Mouse (Mus musculus) cerebellum, adult (tissue): ENCODE measurements around the gene Nupr1.
A peak's percentile ranks its signal among the peaks of the same experiment; 100 is the strongest.

ENCODE experiments used
- ATAC-seq: cut with Nextera tagmentation; 2 replicates; pipeline ENCODE4 v1.9.2; 2017; ENCODE audit warnings: mild to moderate bottlenecking, moderate library complexity, mixed read lengths; ENCODE audit not compliant: insufficient number of reproducible peaks, low FRiP score, low TSS enrichment

Nupr1 gene

GRCm38 (mm10) chr7:126602650-126603049 lies 28.0 kb downstream of the Nupr1 start:
- no peak for ATAC-seq

DNA sequence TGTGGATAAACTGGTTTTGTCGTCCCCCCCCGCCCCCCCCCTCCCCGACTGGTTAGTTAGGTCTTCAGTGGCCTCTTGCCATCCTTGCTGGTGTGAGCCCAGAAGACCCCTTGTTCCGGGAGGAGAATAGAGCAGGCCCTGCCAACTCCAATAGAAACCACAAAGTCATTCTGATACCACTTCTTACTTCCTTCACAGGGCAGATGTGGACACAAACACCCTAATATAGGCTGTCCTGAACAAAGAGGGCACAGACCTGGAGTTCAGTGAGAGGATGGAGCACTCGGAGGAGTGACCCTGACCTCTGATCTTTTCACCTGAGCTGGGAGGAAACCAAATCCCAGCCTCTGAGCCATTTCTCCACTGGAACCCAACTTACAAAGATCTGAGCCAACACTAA lies 28.8 kb downstream of the Nupr1 start:
- ATAC-seq: no peak

- no peak for ATAC-seq
These were observed 31.7 kb downstream of the Nupr1 start for GRCm38 (mm10) chr7:126598919-126599318.

DNA sequence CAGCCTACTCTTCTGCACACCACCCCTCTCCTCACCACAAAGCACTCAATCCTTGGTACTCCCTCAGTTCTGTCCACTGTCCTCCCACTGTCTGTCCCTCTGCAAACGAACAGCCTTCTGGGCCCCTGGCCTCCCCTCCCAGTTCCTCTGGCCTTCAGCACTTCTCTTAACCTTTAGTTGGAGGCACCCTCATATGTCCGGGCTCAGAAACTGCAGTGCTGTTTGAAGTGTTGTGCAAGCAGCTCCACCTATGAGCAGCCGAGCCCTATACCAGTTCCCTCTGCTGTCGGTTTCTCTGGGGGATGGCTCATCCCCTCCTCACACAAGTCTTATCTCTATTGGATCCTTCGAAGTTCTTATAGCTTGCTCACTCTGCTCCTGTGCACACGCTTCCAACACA lies 34.2 kb downstream of the Nupr1 start:
- ATAC-seq: no peak

DNA sequence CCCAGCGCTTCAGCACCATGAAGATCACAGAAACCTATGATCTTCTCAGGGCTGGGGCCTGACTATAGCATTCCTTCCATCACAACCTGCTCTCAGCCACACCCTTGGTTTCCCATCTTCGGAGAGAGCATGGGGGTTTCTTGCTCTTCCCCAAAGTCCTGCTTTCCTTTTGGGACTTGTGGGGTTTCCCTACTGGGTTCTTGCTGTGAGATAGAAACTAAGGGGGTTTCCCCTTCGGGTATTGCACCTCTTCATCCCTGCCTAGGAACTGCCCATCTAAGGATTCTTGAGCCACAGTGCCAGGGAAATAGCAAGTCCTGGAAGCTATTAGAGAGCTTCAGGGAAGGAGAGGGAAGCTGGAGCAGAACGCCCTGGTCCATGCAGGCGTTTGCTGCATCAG lies 34.8 kb downstream of the Nupr1 start:
- ATAC-seq: no peak

GRCm38 (mm10) chr7:126594862-126595561 lies 35.6 kb downstream of the Nupr1 start, which contains the start of gene Il27:
Il27 (minus strand) TSS chr7:126594941.
- ATAC-seq: no peak

DNA sequence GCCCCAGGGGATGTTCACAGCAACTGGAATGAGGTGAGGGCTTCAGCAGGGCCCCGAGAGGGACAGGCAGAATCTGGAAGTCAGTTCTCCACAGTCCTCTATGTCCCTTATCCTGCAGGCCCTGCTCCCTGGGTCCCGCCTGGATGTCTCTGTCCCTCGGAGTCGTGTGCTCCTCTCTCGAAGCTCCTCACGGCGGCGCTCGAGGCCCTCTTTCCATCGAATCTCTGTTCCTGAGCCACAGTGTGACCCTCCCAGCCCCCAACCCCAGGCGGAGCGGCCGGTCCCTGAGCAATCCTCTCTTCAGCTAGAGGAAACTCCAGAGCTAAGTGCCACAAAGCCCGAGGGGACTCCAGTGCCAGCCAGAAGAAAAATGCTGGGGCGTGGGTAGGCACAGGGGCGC lies 42.9 kb downstream of the Nupr1 start:
- no peak for ATAC-seq

DNA sequence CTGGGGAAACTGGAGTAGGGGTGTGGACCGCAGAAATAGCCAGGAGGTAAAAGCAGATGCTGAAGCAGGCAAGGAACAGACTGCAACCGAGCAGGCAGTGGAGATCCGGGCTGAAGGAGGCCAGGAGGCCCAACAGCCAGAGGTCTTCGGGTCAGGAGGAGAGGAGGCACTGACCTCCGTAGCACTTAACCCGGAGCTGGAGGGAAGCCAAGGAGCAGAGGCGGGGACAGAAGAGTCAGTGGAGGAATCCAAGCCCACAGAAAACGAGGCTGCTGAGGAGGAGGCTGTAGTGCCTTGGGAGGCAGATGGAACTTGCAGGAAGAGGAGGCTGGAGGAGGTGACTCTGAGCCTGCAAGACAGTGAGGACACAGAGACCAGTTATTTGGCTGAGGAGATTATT lies 43.8 kb downstream of the Nupr1 start:
- no peak for ATAC-seq

DNA sequence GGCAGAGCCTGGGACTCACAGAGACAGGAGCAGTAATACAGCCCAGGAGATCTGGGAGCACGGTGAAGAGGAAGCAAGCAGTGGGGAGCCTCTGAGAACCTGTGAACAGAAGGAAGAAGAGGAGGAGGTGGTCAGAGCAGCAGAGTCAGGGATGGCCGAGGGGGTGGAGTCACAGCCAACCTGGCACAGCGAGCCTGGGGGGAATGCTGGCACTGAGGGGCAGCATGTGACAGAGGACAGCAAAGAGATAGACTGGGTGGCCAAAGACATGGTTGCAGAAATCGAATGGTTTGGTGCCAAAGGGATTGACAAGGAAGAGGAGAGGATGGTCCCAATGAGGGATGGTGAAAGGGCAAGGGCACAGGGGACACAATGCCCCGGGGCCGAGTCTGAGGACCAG lies 44.9 kb downstream of the Nupr1 start, which contains the start of gene Cln3:
TSS of gene Cln3 (minus strand) at position 101 of the 400 bp plus-strand sequence.
- no peak for ATAC-seq

GRCm38 (mm10) chr7:126584506-126584977 lies 46.1 kb downstream of the Nupr1 start, which contains the start of gene Apobr:
Apobr (plus strand) TSS chr7:126584942.
- ATAC-seq: no peak

GRCm38 (mm10) chr7:126583761-126584160 lies 46.9 kb downstream of the Nupr1 start:
- ATAC-seq: no peak

- peak; percentile 66; the same call in 1 of the 2 replicates for ATAC-seq
These were observed 47.4 kb downstream of the Nupr1 start for GRCm38 (mm10) chr7:126583251-126583709.

GRCm38 (mm10) chr7:126582759-126583158 lies 47.9 kb downstream of the Nupr1 start:
- peak; percentile 26; the same call in 1 of the 2 replicates for ATAC-seq

- ATAC-seq: no peak
These were observed 49.0 kb downstream of the Nupr1 start for GRCm38 (mm10) chr7:126581661-126582060.

DNA sequence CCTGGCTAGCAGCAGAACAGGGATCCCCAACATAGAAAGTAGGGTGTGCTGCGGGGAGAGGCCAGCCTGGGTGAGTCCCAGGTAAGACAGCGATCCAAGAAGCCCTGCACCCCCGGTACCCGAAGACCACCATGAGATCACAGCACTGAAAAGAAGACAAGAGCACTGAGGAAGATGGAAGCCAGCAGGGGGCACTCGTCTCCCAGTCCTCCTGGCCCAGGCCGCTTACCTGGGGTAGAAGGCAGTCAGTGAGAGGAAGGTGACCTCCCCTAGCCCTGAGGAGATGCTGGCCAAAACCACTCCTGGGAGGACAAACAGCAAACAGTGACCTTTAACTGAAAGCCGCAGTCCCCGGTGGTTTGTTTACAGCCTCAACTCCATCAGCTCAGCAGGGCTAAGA lies 51.5 kb downstream of the Nupr1 start:
- ATAC-seq: no peak

GRCm38 (mm10) chr7:126576946-126577345 lies 53.7 kb downstream of the Nupr1 start:
- no peak for ATAC-seq
